Mouse (Mus musculus): ENCODE results near the gene Syngr2. TPM values are rescaled to one million over a fixed set of nuclear protein-coding genes. Genes with fewer than 3 reads are reported as not detected.
A peak's percentile ranks its signal among the peaks of the same experiment; 100 is the strongest.
"Not testable (repeated sequence)": the region's sequence is repeated elsewhere in the genome, so short reads cannot be mapped to it uniquely, and the experiment has no call there.

The Syngr2 gene
- polyA plus RNA-seq, 1 experiment from 2014 or later = 24.4 TPM

DNA sequence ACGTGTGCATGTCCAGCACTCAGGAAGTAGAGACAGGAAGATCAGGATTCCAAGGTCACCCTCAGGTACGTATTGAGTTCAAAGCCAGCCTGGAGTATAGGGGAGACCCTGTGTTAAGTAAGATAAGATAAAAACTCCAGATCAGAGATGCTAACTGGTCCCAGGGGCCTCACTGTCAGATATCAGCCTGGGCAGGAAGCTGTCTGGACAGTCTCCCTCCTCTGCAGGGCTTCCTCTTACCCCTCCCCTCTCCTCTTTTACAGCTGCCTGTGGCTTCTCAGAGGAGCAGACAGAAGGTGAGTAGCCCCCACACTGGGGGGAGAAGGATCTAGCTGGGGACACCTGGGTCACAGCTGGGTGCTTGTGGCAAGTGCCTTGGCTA lies 11.3 kb upstream of the Syngr2 start:
- WGBS = 60% methylated on average over 2 of the region's 2 CpGs
- no peaks in the 10 kb centered on the region; the same call in 1 of the 2 replicates for H3K4me1 ChIP-seq
- no peaks in the 10 kb centered on the region for H3K9me3 ChIP-seq (replicated peaks)
- no peaks in the 10 kb centered on the region; the same call in 1 of the 2 replicates for H3K27me3 ChIP-seq
- no peaks in the 10 kb centered on the region for H3K36me3 ChIP-seq
- no peak overlapping the region for H3K27ac ChIP-seq
- H3K4me3 ChIP-seq = no peak overlapping the region
- H3K9ac ChIP-seq = no peak overlapping the region
- H3K4me2 ChIP-seq (replicated peaks) = no peak overlapping the region
- ATAC-seq (ENCODE audit: low FRiP score) = no peak

DNA sequence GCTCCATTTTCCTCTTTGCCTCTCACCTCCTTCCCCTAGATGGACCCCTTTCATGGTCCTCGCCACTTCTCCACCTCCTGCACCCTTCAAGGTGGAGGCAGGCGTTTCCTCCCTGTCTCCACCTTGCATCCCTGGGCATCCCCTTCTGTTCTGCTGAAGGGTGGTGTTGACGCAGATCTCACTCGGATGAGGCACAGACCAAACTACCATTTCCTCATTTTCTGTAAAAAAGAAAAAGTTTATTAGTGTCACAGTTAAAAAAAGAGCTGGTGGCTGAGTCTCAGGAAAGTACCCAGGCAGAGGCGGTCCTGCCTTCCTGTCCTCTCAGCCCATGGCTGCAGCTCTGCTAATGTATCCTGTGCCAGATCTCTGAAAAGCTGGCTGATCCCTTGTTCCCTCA lies 10.3 kb upstream of the Syngr2 start:
- H3K27ac ChIP-seq = no peak overlapping the region
- H3K4me3 ChIP-seq = no peak overlapping the region
- no peaks in the 10 kb centered on the region; the same call in 1 of the 2 replicates for H3K4me1 ChIP-seq
- H3K27me3 ChIP-seq = no peaks in the 10 kb centered on the region; the same call in 1 of the 2 replicates
- H3K4me2 ChIP-seq (replicated peaks) = no peak overlapping the region
- no peak overlapping the region for H3K9ac ChIP-seq
- H3K9me3 ChIP-seq (replicated peaks) = no peaks in the 10 kb centered on the region
- WGBS = 73% methylated on average over 5 of the region's 5 CpGs
- H3K36me3 ChIP-seq = no peaks in the 10 kb centered on the region
- no peak for ATAC-seq (ENCODE audit: low FRiP score)

DNA sequence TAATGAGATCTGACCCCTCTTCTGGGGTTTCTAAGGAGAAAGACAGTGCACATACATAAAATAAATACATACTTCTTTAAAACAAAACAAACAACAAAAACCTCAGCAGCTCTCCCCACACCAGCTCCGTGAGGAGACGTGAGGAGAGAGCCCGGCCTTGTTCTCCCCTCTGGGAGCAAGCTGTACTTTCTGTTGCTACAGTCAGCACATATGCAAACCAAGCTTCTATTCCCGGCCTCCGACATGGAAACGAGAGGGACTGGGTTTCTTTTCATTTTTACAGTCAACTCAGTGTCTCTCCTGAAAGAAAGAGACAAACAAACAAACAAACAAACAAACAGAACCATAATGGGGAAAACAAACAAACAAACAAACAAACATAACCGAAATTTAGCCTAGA lies 9.4 kb upstream of the Syngr2 start:
- H3K4me2 ChIP-seq (replicated peaks) = no peak overlapping the region
- WGBS = 82% methylated on average over 7 of the region's 7 CpGs
- ATAC-seq (ENCODE audit: low FRiP score) = no peak

DNA sequence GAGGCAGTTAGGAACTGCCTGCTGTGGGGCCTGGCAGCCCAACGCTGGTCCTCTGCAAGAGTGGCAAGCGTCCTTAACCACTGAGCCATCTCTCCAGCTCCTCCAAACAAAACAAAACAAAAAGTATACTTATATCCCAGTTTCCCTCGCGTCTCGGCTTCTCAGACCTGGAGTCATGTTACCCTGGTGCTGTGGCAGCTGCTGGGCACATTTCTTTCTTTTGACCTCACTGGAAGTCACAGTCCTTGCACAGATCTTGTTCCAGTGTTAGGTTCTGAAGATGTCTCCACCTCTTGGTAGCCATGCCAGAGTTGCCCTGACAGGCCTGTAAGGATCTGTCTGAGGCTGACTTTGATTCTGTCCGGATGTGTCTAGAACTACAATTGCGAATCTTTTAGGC lies 7.8 kb upstream of the Syngr2 start:
- Histone ChIP-seq H3K4me1 (no peaks in the 10 kb centered on the region; the same call in 1 of the 2 replicates), H3K9me3 (replicated peaks) (no peaks in the 10 kb centered on the region), H3K9ac (no peak overlapping the region), H3K27me3 (no peaks in the 10 kb centered on the region; the same call in 1 of the 2 replicates), H3K4me2 (replicated peaks) (no peak overlapping the region), H3K27ac (no peak overlapping the region), H3K36me3 (no peaks in the 10 kb centered on the region), H3K4me3 (no peak overlapping the region)
- 69% methylated on average over 7 of the region's 7 CpGs for WGBS
- ATAC-seq (ENCODE audit: low FRiP score) = no peak

More for the DNA sequence above, 9.4 kb upstream of the Syngr2 start:
- Histone ChIP-seq H3K36me3 (no peaks in the 10 kb centered on the region), H3K4me1 (no peaks in the 10 kb centered on the region; the same call in 1 of the 2 replicates), H3K9me3 (replicated peaks) (no peaks in the 10 kb centered on the region), H3K9ac (no peak overlapping the region), H3K4me3 (no peak overlapping the region), H3K27ac (no peak overlapping the region), H3K27me3 (no peaks in the 10 kb centered on the region; the same call in 1 of the 2 replicates)

DNA sequence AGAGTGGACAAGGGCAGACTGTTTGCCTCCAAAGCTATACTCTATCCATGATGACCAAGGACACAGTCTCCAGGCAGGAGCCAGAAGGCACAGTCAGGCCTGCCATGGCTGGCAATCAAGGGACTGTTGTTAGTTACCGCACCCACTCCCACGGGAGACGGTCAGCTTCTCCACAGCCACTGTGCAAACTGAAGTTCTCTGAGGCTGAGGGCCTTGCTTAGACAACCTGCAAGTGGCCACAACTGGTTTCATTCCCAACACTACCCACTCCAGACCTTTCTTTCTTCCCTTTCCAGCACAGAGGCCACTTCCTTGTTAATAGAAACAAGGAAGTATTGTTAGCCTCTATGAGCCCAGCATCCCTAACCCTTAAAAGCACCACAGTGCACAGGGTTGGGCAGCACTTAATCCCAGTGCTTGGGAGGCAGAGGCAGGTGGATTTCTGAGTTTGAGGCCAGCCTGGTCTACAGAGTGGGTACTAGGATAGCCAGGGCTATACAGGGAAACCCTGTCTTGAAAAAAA lies 6.2 kb upstream of the Syngr2 start:
- WGBS = 93% methylated on average over 3 of the region's 3 CpGs
- Histone ChIP-seq H3K9me3 (replicated peaks) (no peaks in the 10 kb centered on the region), H3K36me3 (no peaks in the 10 kb centered on the region), H3K4me2 (replicated peaks) (no peak overlapping the region), H3K4me3 (no peak overlapping the region), H3K4me1 (no peaks in the 10 kb centered on the region; the same call in 1 of the 2 replicates), H3K27me3 (no peaks in the 10 kb centered on the region), H3K9ac (no peak overlapping the region), H3K27ac (no peak overlapping the region)
- no peak for ATAC-seq (ENCODE audit: low FRiP score)

DNA sequence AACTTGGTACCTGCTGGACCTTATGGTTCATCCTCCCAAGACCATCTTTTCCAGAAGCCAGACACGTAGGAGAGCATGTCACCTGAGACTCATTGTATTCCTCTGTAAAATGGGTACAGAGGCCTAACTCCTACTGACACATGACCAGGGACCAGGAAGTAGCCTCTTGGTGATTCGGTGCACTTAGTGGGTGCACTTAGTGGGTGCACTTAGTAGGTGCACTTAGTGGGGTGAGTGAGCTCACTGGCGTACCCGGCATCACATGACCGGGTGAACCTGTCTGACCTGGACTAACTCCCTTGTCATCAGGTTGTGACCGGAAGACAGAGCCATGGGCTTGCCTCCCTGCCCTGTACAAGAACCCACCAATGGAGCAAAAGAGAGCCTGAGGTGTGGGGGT lies 2.7 kb upstream of the Syngr2 start:
- H3K4me1 ChIP-seq = peaks cover 17% of the 10 kb centered on the region
- 93% methylated on average over 6 of the region's 6 CpGs for WGBS
- H3K9ac ChIP-seq = no peak overlapping the region
- H3K27ac ChIP-seq = no peak overlapping the region
- H3K4me3 ChIP-seq = no peak overlapping the region
- H3K27me3 ChIP-seq = peaks cover 15% of the 10 kb centered on the region
- no peak overlapping the region for H3K4me2 ChIP-seq (replicated peaks)
- H3K9me3 ChIP-seq (replicated peaks) = no peaks in the 10 kb centered on the region
- H3K36me3 ChIP-seq = no peaks in the 10 kb centered on the region
- no peak for ATAC-seq (ENCODE audit: low FRiP score)

DNA sequence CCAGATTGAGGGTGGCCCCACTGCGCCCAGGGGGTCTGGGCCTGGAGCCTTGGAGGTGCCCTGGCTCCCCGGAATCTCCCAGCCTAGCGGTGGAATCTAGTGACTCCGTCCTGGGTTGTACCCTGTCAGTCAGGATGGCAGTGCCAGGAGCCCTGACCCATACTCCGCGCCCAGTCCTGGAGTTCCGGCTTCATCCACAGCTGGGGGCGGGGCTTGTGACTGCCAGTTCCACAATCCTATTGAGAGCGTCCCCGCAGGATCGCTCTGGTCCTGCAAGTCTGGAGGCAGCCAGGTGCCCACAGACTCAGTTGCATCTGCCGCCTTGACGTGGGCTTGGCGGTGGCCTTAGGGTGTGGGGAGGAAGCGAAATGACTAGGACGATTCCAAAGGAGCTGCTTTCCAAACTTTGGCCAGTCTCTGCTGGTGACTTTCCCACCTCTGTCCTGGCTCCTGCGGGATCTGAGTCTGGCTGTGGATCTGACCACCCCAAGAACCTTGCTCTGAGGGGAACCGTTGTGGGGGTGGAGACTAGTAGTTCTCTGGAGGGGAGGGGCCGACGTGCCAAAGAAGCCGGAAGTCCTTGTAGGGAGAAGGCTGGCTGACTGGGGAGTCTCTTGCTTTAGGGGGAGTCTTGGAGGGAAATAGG lies 1.1 kb downstream of the Syngr2 start:
- peak; percentile 57 for ATAC-seq (ENCODE audit: low FRiP score)
- WGBS = under 1% methylated on average over 21 of the region's 21 CpGs
- Histone ChIP-seq H3K4me2 (replicated peaks) (peak overlapping the region; percentile 97), H3K4me3 (peak overlapping the region; percentile 52), H3K4me1 (peaks cover 17% of the 10 kb centered on the region), H3K9ac (peak overlapping the region; percentile 72), H3K27ac (no peak overlapping the region), H3K9me3 (replicated peaks) (no peaks in the 10 kb centered on the region), H3K27me3 (peaks cover 15% of the 10 kb centered on the region), H3K36me3 (peaks cover 24% of the 10 kb centered on the region)

DNA sequence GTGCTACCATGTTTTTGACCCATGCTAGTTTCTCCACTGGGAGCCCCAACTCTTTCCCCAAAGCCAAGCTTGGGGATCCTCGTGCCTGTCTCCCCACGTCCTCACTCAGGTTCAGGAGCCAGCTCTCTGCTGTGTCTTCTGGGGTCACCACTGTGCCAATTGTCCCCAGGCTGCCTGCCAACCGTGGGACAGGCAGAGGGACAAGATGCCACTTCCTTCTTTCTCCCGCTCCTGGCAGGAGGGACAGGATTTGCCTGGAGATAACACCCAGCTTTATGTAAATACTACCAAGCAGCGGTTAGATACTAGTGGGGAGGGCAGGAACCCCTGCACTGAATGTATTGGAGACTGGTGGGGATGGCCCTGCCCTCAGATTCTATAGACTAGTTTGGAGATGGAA lies 4.4 kb downstream of the Syngr2 start:
- peaks cover 15% of the 10 kb centered on the region for H3K27me3 ChIP-seq
- H3K9ac ChIP-seq = no peak overlapping the region
- H3K9me3 ChIP-seq (replicated peaks) = no peaks in the 10 kb centered on the region
- WGBS = 88% methylated on average over 5 of the region's 5 CpGs
- H3K4me3 ChIP-seq = no peak overlapping the region
- H3K4me2 ChIP-seq (replicated peaks) = no peak overlapping the region
- H3K27ac ChIP-seq = no peak overlapping the region
- peaks cover 33% of the 10 kb centered on the region for H3K36me3 ChIP-seq
- ATAC-seq (ENCODE audit: low FRiP score) = no peak
- H3K4me1 ChIP-seq = peaks cover 17% of the 10 kb centered on the region

DNA sequence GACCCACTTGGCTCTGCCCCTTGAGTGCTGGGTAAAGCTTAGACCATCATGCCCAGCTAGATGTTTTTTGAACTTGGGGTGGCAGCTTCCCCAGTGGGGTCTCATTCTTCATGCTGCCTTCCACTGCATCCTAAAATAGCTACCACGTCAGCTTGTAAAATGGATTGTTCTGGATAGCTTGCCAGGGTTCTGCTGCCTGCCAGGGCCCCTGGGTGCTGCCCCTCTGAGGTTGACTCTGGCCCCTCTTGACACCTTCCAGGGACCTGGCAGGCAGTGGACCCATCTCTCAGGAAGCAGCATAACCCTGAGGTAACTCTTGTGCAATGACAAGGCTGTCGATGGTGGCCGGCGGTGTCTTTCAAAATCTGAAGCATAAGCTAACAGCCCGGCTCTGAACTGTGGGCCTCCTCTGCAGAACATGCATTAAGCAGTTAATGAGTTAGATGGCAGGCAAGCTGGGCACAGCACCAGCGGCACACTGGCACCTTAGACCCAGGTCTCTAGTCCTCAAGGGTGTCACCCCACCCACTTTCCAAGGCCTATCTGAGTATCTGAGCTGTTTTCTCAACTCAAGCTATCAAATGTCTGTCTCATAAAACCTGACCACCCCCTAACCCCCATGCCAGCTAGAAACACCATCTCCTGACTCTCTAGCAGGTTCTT lies 5.4 kb downstream of the Syngr2 start:
- Histone ChIP-seq H3K27ac (no peak overlapping the region), H3K9ac (no peak overlapping the region), H3K9me3 (replicated peaks) (no peaks in the 10 kb centered on the region), H3K4me1 (peaks cover 18% of the 10 kb centered on the region), H3K36me3 (peaks cover 34% of the 10 kb centered on the region), H3K4me2 (replicated peaks) (no peak overlapping the region), H3K27me3 (peaks cover 5% of the 10 kb centered on the region), H3K4me3 (no peak overlapping the region)
- no peak for ATAC-seq (ENCODE audit: low FRiP score)
- 94% methylated on average over 6 of the region's 6 CpGs for WGBS

DNA sequence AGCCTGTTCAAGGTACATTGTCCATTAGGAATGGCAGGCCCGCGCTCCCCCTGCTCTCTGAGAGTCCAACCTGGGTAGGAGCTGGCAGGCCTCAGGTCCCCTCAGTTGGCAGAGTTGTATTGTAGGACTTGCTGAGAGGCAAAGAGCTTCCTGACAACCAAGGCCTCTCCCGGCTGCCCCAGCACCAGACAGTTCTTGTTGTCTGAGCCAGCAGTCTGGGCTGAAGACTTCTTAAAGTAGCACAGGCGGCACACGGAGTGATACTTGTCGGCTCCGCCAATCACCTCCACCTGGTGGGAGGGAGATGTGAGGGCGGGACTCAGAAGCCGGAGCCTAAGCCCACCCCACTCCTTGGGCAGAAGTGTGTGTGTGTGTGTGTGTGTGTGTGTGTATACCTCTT lies 6.4 kb downstream of the Syngr2 start:
- H3K27me3 ChIP-seq; H3K4me1 ChIP-seq; H3K4me3 ChIP-seq; H3K27ac ChIP-seq; H3K9ac ChIP-seq; H3K4me2 ChIP-seq (replicated peaks); ATAC-seq (ENCODE audit: low FRiP score); H3K9me3 ChIP-seq (replicated peaks): not testable (repeated sequence)
- peaks cover 34% of the 10 kb centered on the region for H3K36me3 ChIP-seq
- WGBS = 86% methylated on average over 9 of the region's 9 CpGs

DNA sequence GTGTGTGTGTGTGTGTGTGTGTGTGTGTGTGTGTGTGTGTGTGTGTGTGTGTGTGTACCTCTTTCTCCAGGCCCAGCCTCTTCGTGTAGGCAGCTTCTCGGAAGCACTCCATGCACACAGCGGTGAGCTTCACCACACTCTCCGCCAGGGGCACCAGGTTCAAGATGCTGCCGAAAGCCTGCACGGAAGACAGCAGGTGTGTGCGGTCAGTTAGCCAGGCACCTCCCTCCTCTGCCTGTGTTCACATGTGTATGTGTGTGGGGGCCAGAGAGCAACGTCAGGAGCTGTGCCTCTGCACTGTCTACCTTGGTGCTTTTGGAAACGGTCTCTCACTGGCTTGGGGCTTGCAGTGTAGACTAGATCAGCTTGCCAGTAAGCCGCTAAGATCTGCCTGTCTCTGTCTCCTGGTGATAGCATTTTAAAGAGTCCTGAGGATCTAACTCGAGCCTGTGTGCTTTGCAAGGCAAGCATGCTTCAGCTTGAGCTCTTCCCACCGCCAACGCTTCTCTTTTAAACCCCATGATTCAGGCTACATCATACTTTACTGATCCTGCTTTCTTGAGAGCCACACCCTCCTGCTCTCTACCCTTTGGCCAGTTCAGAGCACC lies 7.0 kb downstream of the Syngr2 start:
- no peak overlapping the region for H3K4me3 ChIP-seq
- H3K36me3 ChIP-seq = peaks cover 34% of the 10 kb centered on the region
- no peaks in the 10 kb centered on the region for H3K27me3 ChIP-seq
- no peak for ATAC-seq (ENCODE audit: low FRiP score)
- no peak overlapping the region for H3K9ac ChIP-seq
- WGBS = 92% methylated on average over 13 of the region's 13 CpGs
- H3K4me2 ChIP-seq (replicated peaks) = no peak overlapping the region
- H3K27ac ChIP-seq = no peak overlapping the region
- no peaks in the 10 kb centered on the region for H3K9me3 ChIP-seq (replicated peaks)
- H3K4me1 ChIP-seq = peaks cover 4% of the 10 kb centered on the region; the same call in 1 of the 2 replicates

DNA sequence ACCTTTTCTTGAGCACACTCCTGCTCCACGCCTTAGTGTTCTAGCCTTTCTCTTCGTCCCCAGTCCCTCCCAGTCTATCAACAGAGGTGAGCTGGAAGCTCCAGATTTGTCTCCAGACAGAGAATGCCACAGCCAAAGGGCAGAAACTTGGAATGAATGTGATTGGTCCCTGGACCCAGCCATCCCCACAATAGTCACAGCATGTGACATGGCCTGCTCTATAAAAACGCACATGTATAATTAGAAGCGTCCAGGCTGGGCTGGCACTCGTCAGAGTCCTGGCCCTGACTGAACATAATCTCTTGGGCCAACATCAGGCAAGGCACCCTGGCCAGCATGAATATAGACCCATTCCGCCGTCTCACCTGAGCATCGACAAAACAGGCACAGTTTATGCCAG lies 9.6 kb downstream of the Syngr2 start:
- Histone ChIP-seq H3K9ac (no peak overlapping the region), H3K36me3 (peaks cover 24% of the 10 kb centered on the region), H3K9me3 (replicated peaks) (no peaks in the 10 kb centered on the region), H3K27me3 (no peaks in the 10 kb centered on the region), H3K4me3 (no peak overlapping the region), H3K4me1 (peaks cover 6% of the 10 kb centered on the region), H3K27ac (peak overlapping the region; percentile 23; the same call in 1 of the 2 replicates), H3K4me2 (replicated peaks) (no peak overlapping the region)
- ATAC-seq (ENCODE audit: low FRiP score) = no peak
- 74% methylated on average over 8 of the region's 8 CpGs for WGBS
